Mouse (Mus musculus) MEL (cell line): Measurements from ENCODE around the gene Zdhhc6. TPM values are rescaled to one million over a fixed set of nuclear protein-coding genes. Genes with fewer than 3 reads are reported as not detected.

Experiments
- DNase-seq: peaks from one replicate; pipeline ENCODE4 v3.0.0; 2011; ENCODE audit warnings: low read depth, low spot score
- H3K27ac ChIP-seq: 2 replicates; pipeline ENCODE4 v1.5.1; 2012; ENCODE audit warnings: low read depth, mild to moderate bottlenecking, control low read depth, low read length, moderate library complexity; ENCODE audit not compliant: control insufficient read depth
- H3K27me3 ChIP-seq, 2 experiments: fragments of 150-350 bp in 1 of 2; sonication (generic) in 1 of 2; 2 replicates each; pipeline ENCODE4 v1.6.1; 2012; ENCODE audit warnings: low read length in 2 of 2, mild to moderate bottlenecking in 2 of 2, improper control_type of control experiment in 1 of 2, moderate library complexity in 1 of 2; ENCODE audit not compliant: insufficient read depth in 2 of 2, control insufficient read depth in 1 of 2
- H3K36me3 ChIP-seq, 2 experiments: 2 replicates each; pipeline ENCODE4 v1.6.1; 2012 to 2014; ENCODE audit warnings: low read length in 2 of 2, improper control_type of control experiment in 1 of 2, inconsistent platforms in 1 of 2, mild to moderate bottlenecking in 1 of 2; ENCODE audit not compliant: insufficient read depth in 2 of 2, control insufficient read depth in 1 of 2
- H3K4me1 ChIP-seq, 2 experiments: fragments of 150-350 bp in 1 of 2; sonication (generic) in 1 of 2; 2 replicates each; pipeline ENCODE4 v1.6.1; 2012; ENCODE audit warnings: low read length in 2 of 2, improper control_type of control experiment in 1 of 2, mild to moderate bottlenecking in 1 of 2; ENCODE audit not compliant: insufficient read depth in 2 of 2, control insufficient read depth in 1 of 2
- H3K4me3 ChIP-seq, 2 experiments: fragments of 150-350 bp in 1 of 2; sonication (generic) in 1 of 2; 2 replicates each; pipeline ENCODE4 v1.5.1; 2012; ENCODE audit warnings: low read depth in 2 of 2, low read length in 2 of 2, mild to moderate bottlenecking in 2 of 2, moderate library complexity in 2 of 2, control low read depth in 1 of 2, improper control_type of control experiment in 1 of 2; ENCODE audit not compliant: control insufficient read depth in 1 of 2, insufficient read depth in 1 of 2
- H3K79me2 ChIP-seq: 2 replicates; pipeline ENCODE4 v1.6.1; 2012; ENCODE audit warnings: mild to moderate bottlenecking, low read length, moderate library complexity; ENCODE audit not compliant: control insufficient read depth, poor library complexity, insufficient read depth
- H3K9ac ChIP-seq: 2 replicates; pipeline ENCODE4 v1.6.1; 2012; ENCODE audit warnings: low read depth, mild to moderate bottlenecking, control low read depth, low read length, moderate library complexity; ENCODE audit not compliant: control insufficient read depth, poor library complexity, severe bottlenecking
- H3K9me3 ChIP-seq: fragments of 150-350 bp; sonication (generic); replicated peaks from 2 replicates; pipeline ENCODE4 v1.6.1; 2012; ENCODE audit warnings: mild to moderate bottlenecking, low read length, improper control_type of control experiment, moderate library complexity; ENCODE audit not compliant: insufficient read depth
- CHD2 ChIP-seq: IDR thresholded peaks from 2 replicates; pipeline ENCODE4 v1.6.1; 2011; ENCODE audit warnings: low read length, improper control_type of control experiment
- E2F4 ChIP-seq: IDR thresholded peaks from 2 replicates; pipeline ENCODE4 v1.6.1; 2011; ENCODE audit warnings: low read depth, low read length, improper control_type of control experiment, borderline replicate concordance
- ELF1 ChIP-seq: IDR thresholded peaks from 2 replicates; pipeline ENCODE4 v1.6.1; 2014; ENCODE audit warnings: low read depth, mild to moderate bottlenecking, inconsistent platforms, low read length, improper control_type of control experiment, moderate library complexity
- EP300 ChIP-seq, 2 experiments: IDR thresholded peaks; 2 replicates each; pipeline ENCODE4 v1.6.1; 2011; ENCODE audit warnings: improper control_type of control experiment in 2 of 2, low read length in 2 of 2, low read depth in 1 of 2, mild to moderate bottlenecking in 1 of 2
- ETS1 ChIP-seq: IDR thresholded peaks from 2 replicates; pipeline ENCODE4 v1.6.1; 2012; ENCODE audit warnings: low read depth, mild to moderate bottlenecking, inconsistent platforms, low read length, improper control_type of control experiment, moderate library complexity
- GATA1 ChIP-seq: IDR thresholded peaks from 2 replicates; pipeline ENCODE4 v1.6.1; 2011; ENCODE audit warnings: low read depth, low read length, improper control_type of control experiment
- HCFC1 ChIP-seq: IDR thresholded peaks from 2 replicates; pipeline ENCODE4 v1.6.1; 2012; ENCODE audit warnings: low read depth, mild to moderate bottlenecking, inconsistent platforms, low read length, improper control_type of control experiment, moderate library complexity
- MAX ChIP-seq: IDR thresholded peaks from 2 replicates; pipeline ENCODE4 v1.6.1; 2011; ENCODE audit warnings: low read length, improper control_type of control experiment
- MEF2A ChIP-seq: IDR thresholded peaks from 2 replicates; pipeline ENCODE4 v1.6.1; 2014; ENCODE audit warnings: low read depth, mild to moderate bottlenecking, inconsistent platforms, low read length, improper control_type of control experiment; ENCODE audit not compliant: poor library complexity, insufficient replicate concordance, severe bottlenecking; ENCODE audit errors: extremely low read depth
- MYC ChIP-seq: IDR thresholded peaks from 2 replicates; pipeline ENCODE4 v1.6.1; 2011; ENCODE audit warnings: low read depth, mild to moderate bottlenecking, low read length, improper control_type of control experiment, moderate library complexity
- RAD21 ChIP-seq: IDR thresholded peaks from 2 replicates; pipeline ENCODE4 v1.6.1; 2011; ENCODE audit warnings: mild to moderate bottlenecking, low read depth, low read length, improper control_type of control experiment
- RCOR1 ChIP-seq: IDR thresholded peaks from 2 replicates; pipeline ENCODE4 v1.6.1; 2012; ENCODE audit warnings: low read depth, mild to moderate bottlenecking, inconsistent platforms, low read length, improper control_type of control experiment
- TBP ChIP-seq: IDR thresholded peaks from 2 replicates; pipeline ENCODE4 v1.8.0; 2011; ENCODE audit warnings: low read depth, low read length, improper control_type of control experiment
- ZNF384 ChIP-seq: IDR thresholded peaks from 2 replicates; pipeline ENCODE4 v1.6.1; 2012; ENCODE audit warnings: low read depth, mild to moderate bottlenecking, inconsistent platforms, low read length, improper control_type of control experiment
- polyA plus RNA-seq, 2 experiments: library from polyadenylated mRNA; stranded (reverse) in 1 of 2; unstranded in 1 of 2; fragments of >175 nt in 1 of 2; fragments of >200 nt in 1 of 2; gene quantifications; 2 replicates each; pipeline versions ENCODE4 v1.2.1 to v1.2.4; 2012; ENCODE audit warnings: low replicate concordance in 2 of 2, low read depth in 1 of 2; ENCODE audit not compliant: insufficient read length in 2 of 2, insufficient read depth in 1 of 2, missing spikeins in 1 of 2
- total RNA-seq: library from RNA; depleted of rRNA; stranded (reverse); fragments of 300-350 nt; gene quantifications from 2 replicates; pipeline ENCODE4 v1.2.3, GENCODE M21; 2012

Gene Zdhhc6
- total and polyA plus RNA-seq, 3 experiments = 95.6 to 114 (median 109) TPM

DNA sequence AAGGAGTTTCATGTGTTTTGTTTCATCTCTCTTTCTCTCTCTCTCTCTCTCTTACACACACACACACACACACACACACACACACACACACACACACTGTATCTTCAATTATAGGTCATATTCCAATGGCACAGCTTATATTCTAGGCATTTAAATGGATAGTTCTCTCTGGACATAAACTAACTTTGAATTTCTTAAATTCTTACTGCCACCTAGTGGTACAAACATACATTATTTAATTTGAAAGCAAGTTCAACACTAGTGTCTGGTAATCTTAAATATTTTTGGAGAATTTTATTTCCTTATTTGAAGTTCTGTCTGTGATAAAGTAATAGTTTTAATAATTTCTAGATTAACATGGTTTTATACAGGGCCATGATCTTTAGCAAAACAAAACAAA, 10.8 kb downstream of the Zdhhc6 start (continued):
- TF ChIP-seq RAD21 (peak; percentile 89), ELF1 (no peak)

DNA sequence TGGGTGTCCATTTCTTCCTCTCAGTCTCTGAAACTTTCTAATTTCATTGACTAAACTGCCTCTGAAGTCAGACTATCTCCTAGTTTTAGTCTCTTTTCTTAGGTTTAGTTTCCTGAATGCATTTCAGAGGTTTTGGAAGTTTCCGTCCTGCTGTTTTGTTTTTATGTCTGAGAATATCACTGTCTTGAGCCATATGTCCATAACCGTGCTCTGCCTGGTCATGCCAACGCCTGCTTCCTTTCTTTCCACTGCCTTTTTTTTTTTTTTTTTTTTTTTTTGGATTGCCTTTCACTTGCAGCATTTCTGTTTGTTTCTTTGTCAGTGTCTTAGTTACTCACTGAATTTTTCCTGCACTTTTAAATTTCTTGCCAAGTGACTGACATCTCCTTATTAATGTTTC, 15.3 kb downstream of the Zdhhc6 start:
- Histone ChIP-seq H3K4me3 (no peak overlapping the region), H3K9me3 (no peaks in the 10 kb centered on the region), H3K4me1 (peaks cover 12 to 20% of the 10 kb centered on the region in 2 experiments), H3K27me3 (no peaks in the 10 kb centered on the region), H3K79me2 (no peaks in the 10 kb centered on the region), H3K36me3 (peaks cover 32 to 38% of the 10 kb centered on the region in 2 experiments), H3K27ac (no peak overlapping the region), H3K9ac (no peak overlapping the region)
- DNase-seq = no peak
- TF ChIP-seq CHD2 = no peak
- TF ChIP-seq ZNF384 = peak; percentile 57; the same call in 1 of the 2 replicates

DNA sequence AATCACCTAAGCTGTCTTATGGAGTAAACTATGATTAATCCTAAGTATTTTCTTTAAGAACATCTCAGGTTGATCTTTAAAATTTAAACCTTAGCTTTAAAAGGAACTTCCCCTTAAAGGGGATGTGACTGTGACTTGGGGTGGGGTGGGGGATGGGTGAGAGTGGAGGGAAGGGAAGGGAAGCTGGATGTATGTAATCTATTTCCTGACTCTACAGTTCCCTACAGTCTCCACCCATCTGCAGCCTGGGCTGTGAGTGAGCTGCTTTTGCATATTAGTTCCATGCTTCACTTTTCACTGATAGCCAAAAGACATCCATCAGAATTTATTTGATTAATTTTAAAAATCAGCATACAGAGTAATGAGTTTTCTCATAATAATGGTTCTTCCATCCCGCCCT, 16.5 kb downstream of the Zdhhc6 start:
- Histone ChIP-seq H3K79me2 (no peaks in the 10 kb centered on the region), H3K9me3 (no peaks in the 10 kb centered on the region), H3K36me3 (peaks cover 40 to 42% of the 10 kb centered on the region in 2 experiments), H3K27me3 (no peaks in the 10 kb centered on the region), H3K4me3 (no peak overlapping the region), H3K4me1 (peaks cover 18 to 28% of the 10 kb centered on the region in 2 experiments), H3K27ac (no peak overlapping the region), H3K9ac (no peak overlapping the region; the same call in 1 of the 2 replicates)
- TF ChIP-seq MYC (0 out of 2 replicates have a peak, but pooled peaks have one; percentile 54), E2F4 (no peak), ETS1 (peak; percentile 72; the same call in 1 of the 2 replicates), RCOR1 (peak; percentile 18; the same call in 1 of the 2 replicates), MAX (no peak), CHD2 (peak; percentile 72), ELF1 (peak; percentile 62; the same call in 1 of the 2 replicates), GATA1 (0 out of 2 replicates have a peak, but pooled peaks have one; percentile 35), MEF2A (no peak), EP300 (IDR thresholded peaks at IDR 0.05; ENCODE audit: low read depth in 1 of 2, low read length in 2 of 2) (peak in 1 of 2 experiments; percentile 70; a peak in 2 of 4 replicates), TBP (peak; percentile 42; the same call in 1 of the 2 replicates), HCFC1 (peak; percentile 66)
- peak; percentile 91 for DNase-seq
